Mouse (Mus musculus) megakaryocyte, adult 5-6 weeks (primary cell): ENCODE data around the gene Gm10715. TPM values are rescaled to one million over a fixed set of nuclear protein-coding genes. Genes with fewer than 3 reads are reported as not detected.
"Not testable (repeated sequence)": the region's sequence is repeated elsewhere in the genome, so short reads cannot be mapped to it uniquely, and the experiment has no call there.

ENCODE experiments used
- ATAC-seq: 2 replicates; pipeline ENCODE4 v1.8.0; 2016; ENCODE audit warnings: mild to moderate bottlenecking, inconsistent platforms; ENCODE audit not compliant: poor library complexity, severe bottlenecking
- total RNA-seq, 2 experiments: library from RNA; stranded (forward) in 1 of 2; stranded (reverse) in 1 of 2; fragments of 153-499, 151-499 nt in 1 of 2; fragments of 221-1000, 200-1000 nt in 1 of 2; gene quantifications; 2 replicates each; pipeline versions ENCODE4 v1.2.3 to v1.2.4; 2015 to 2017

Gene Gm10715
- total RNA-seq, 2 experiments from 2014 or later = not detected

DNA sequence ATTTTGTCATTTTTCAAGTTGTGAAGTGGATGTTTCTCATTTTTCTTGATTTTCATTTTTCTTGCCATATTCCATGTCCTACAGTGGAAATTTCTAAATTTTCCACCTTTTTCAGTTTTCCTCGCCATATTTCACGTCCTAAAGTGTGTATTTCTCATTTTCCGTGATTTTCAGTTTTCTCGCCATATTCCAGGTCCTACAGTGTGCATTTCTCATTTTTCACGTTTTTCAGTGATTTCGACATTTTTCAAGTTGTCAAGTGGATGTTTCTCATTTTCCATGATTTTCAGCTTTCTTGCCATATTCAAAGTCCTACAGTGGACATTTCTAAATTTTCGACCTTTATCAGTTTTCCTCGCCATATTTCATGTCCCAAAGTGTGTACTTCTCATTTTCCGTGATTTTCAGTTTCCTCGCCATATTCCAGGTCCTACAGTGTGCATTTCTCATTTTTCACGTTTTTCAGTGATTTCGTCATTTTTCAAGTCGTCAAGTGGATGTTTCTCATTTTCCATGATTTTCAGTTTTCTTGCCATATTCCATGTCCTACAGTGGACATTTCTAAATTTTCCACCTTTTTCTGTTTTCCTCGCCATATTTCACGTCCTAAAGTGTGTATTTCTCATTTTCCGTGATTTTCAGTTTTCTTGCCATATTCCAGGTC, 12.6 kb upstream of the Gm10715 start:
- ATAC-seq = not testable (repeated sequence)

DNA sequence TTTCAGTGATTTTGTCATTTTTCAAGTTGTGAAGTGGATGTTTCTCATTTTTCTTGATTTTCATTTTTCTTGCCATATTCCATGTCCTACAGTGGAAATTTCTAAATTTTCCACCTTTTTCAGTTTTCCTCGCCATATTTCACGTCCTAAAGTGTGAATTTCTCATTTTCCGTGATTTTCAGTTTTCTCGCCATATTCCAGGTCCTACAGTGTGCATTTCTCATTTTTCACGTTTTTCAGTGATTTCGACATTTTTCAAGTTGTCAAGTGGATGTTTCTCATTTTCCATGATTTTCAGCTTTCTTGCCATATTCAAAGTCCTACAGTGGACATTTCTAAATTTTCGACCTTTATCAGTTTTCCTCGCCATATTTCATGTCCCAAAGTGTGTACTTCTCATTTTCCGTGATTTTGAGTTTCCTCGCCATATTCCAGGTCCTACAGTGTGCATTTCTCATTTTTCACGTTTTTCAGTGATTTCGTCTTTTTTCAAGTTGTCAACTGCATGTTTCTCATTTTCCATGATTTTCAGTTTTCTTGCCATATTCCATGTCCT, 11.7 kb upstream of the Gm10715 start, which contains the start of gene Gm10717:
Gm10717 (plus strand) TSS at position 506 of the 556 bp plus-strand sequence.
- not testable (repeated sequence) for ATAC-seq

DNA sequence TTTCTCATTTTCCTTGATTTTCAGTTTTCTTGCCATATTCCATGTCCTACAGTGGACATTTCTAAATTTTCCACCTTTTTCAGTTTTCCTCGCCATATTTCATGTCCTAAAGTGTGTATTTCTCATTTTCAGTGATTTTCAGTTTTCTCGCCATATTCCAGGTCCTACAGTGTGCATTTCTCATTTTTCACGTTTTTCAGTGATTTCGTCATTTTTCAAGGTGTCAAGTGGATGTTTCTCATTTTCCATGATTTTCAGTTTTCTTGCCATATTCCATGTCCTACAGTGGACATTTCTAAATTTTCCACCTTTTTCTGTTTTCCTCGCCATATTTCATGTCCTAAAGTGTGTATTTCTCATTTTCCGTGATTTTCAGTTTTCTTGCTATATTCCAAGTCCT, 11.0 kb upstream of the Gm10715 start:
- not testable (repeated sequence) for ATAC-seq

DNA sequence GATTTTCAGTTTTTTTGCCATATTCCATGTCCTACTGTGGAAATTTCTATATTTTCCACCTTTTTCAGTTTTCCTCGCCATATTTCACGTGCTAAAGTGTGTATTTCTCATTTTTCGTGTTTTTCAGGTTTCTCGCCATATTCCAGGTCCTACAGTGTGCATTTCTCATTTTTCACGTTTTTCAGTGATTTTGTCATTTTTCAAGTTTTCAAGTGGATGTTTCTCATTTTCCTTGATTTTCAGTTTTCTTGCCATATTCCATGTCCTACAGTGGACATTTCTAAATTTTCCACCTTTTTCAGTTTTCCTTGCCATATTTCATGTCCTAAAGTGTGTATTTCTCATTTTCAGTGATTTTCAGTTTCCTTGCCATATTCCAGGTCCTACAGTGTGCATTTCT, 10.5 kb upstream of the Gm10715 start:
- not testable (repeated sequence) for ATAC-seq

DNA sequence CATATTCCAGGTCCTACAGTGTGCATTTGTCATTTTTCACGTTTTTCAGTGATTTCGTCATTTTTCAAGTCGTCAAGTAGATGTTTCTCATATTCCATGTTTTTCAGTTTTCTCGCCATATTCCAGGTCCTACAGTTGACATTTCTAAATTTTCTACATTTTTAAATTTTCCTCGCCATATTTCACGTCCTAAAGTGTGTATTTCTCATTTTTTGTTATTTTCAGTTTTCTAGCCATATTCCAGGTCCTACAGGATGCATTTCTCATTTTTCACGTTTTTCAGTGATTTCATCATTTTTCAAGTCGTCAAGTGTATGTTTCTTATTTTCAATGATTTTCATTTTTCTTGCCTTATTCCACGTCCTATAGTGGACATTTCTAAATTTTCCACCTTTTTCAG, 9.9 kb upstream of the Gm10715 start:
- not testable (repeated sequence) for ATAC-seq

DNA sequence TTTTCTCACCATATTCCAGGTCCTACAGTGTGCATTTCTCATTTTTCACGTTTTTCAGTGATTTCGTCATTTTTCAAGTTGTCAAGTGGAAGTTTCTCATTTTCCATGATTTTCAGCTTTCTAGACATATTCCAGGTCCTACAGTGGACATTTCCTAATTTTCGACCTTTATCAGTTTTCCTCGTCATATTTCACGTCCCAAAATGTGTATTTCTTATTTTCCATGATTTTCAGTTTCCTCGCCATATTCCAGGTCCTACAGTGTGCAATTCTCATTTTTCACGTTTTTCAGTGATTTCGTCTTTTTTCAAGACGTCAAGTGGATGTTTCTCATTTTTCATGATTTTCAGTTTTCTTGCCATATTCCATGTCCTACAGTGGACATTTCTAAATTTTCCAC, 9.5 kb upstream of the Gm10715 start:
- not testable (repeated sequence) for ATAC-seq

DNA sequence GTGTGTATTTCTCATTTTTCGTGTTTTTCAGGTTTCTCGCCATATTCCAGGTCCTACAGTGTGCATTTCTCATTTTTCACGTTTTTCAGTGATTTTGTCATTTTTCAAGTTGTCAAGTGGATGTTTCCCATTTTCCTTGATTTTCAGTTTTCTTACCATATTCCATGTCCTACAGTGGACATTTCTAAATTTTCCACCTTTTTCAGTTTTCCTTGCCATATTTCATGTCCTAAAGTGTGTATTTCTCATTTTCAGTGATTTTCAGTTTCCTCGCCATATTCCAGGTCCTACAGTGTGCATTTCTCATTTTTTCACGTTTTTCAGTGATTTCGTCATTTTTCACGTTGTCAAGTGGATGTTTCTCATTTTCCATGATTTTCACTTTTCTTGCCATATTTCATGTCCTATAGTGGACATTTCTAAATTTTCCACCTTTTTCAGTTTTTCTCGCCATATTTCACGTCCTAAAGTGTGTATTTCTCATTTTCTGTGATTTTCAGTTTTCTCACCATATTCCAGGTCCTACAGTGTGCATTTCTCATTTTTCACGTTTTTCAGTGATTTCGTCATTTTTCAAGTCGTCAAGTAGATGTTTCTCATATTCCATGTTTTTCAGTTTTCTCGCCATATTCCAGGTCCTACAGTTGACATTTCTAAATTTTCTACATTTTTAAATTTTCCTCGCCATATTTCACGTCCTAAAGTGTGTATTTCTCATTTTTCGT, 7.2 kb upstream of the Gm10715 start:
- not testable (repeated sequence) for ATAC-seq

DNA sequence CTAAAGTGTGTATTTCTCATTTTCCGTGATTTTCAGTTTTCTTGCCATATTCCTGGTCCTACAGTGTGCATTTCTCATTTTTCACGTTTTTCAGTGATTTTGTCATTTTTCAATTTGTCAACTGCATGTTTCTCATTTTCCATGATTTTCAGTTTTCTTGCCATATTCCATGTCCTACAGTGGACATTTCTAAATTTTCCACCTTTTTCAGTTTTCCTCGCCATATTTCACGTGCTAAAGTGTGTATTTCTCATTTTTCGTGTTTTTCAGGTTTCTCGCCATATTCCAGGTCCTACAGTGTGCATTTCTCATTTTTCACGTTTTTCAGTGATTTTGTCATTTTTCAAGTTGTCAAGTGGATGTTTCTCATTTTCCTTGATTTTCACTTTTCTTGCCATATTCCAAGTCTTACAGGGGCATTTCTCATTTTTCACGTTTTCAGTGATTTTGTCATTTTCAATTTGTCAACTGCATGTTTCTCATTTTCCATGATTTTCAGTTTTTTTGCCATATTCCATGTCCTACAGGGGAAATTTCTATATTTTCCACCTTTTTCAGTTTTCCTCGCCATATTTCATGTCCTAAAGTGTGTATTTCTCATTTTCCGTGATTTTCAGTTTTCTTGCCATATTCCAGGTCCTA, 5.9 kb upstream of the Gm10715 start:
- not testable (repeated sequence) for ATAC-seq

DNA sequence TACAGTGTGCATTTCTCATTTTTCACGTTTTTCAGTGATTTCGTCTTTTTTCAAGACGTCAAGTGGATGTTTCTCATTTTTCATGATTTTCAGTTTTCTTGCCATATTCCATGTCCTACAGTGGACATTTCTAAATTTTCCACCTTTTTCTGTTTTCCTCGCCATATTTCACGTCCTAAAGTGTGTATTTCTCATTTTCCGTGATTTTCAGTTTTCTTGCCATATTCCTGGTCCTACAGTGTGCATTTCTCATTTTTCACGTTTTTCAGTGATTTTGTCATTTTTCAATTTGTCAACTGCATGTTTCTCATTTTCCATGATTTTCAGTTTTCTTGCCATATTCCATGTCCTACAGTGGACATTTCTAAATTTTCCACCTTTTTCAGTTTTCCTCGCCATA, 2.4 kb upstream of the Gm10715 start, which contains the start of gene Gm17535:
Gm17535 (plus strand) TSS at position 301 of the 400 bp plus-strand sequence.
- not testable (repeated sequence) for ATAC-seq

DNA sequence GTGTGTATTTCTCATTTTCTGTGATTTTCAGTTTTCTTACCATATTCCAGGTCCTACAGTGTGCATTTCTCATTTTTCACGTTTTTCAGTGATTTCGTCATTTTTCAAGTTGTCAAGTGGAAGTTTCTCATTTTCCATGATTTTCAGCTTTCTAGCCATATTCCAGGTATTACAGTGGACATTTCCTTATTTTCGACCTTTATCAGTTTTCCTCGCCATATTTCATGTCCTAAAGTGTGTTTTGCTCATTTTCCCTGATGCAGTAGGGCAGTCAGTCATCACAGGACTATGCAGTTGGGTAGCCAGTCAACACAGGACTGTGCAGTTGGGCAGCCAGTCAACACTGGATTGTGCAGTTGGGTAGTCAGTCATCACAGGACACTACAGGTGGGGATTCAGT, 1.5 kb downstream of the Gm10715 start:
- ATAC-seq = not testable (repeated sequence)

Other genes with a start within 250 kb of the Gm10715 start
- gene Gm10722, start 36.0 kb upstream of the Gm10715 start, total RNA-seq (2015) = 0.36 TPM in 1 of 2 replicates, not detected in the other
- not detected in 2 replicates for gene Gm10722, start 36.0 kb upstream of the Gm10715 start, total RNA-seq (2017)
- 0.38 TPM in 1 of 2 replicates, not detected in the other for gene Gm11168, start 33.5 kb upstream of the Gm10715 start, total RNA-seq (2015)
- not detected in 2 replicates for gene Gm11168, start 33.5 kb upstream of the Gm10715 start, total RNA-seq (2017)
- gene Gm10721, start 23.7 kb upstream of the Gm10715 start, total RNA-seq (2015) = 0.60 TPM in 1 of 2 replicates, not detected in the other
- gene Gm10721, start 23.7 kb upstream of the Gm10715 start, total RNA-seq (2017) = not detected in 2 replicates
- 1.4 TPM in 1 of 2 replicates, not detected in the other for gene Gm10720, start 21.2 kb upstream of the Gm10715 start, total RNA-seq (2015)
- not detected in 2 replicates for gene Gm10720, start 21.2 kb upstream of the Gm10715 start, total RNA-seq (2017)
- gene Gm10719, start 19.5 kb upstream of the Gm10715 start, total RNA-seq (2015) = 2.0 TPM in 1 of 2 replicates, not detected in the other
- not detected in 2 replicates for gene Gm10719, start 19.5 kb upstream of the Gm10715 start, total RNA-seq (2017)
- 3.7 TPM in 1 of 2 replicates, not detected in the other for gene Gm10718, start 13.3 kb upstream of the Gm10715 start, total RNA-seq (2015)
- gene Gm10718, start 13.3 kb upstream of the Gm10715 start, total RNA-seq (2017) = 1.1 TPM in 1 of 2 replicates, not detected in the other
- 0.27 TPM in 1 of 2 replicates, not detected in the other for gene Gm10717, start 11.5 kb upstream of the Gm10715 start, total RNA-seq (2015)
- 0.44 and 0.89 TPM in 2 replicates for gene Gm10717, start 11.5 kb upstream of the Gm10715 start, total RNA-seq (2017)
- not detected in 2 replicates for gene Gm17535, start 2.3 kb upstream of the Gm10715 start, total RNA-seq (2015)
- gene Gm17535, start 2.3 kb upstream of the Gm10715 start, total RNA-seq (2017) = not detected in 2 replicates